Mouse (Mus musculus) CH12.LX (cell line): ENCODE measurements around the gene Ogfod3. TPM values are rescaled to one million over a fixed set of nuclear protein-coding genes. Genes with fewer than 3 reads are reported as not detected.

Source experiments
- DNase-seq: peaks from one replicate; pipeline ENCODE4 v3.0.0-alpha.2; 2013; ENCODE audit errors: extremely low read depth
- H3K27ac ChIP-seq: 2 replicates; pipeline ENCODE4 v1.5.1; 2012; ENCODE audit warnings: low read depth, mild to moderate bottlenecking, control low read depth, moderate library complexity; ENCODE audit not compliant: insufficient read depth
- H3K27me3 ChIP-seq: replicated peaks from 2 replicates; pipeline ENCODE3; 2012; ENCODE audit warnings: inconsistent platforms
- H3K36me3 ChIP-seq, 2 experiments: replicated peaks in 1 of 2; 2 replicates each; pipeline versions ENCODE3 to v1.6.1; 2012; ENCODE audit warnings: inconsistent platforms in 1 of 2, low read length in 1 of 2, mild to moderate bottlenecking in 1 of 2, mixed read lengths in 1 of 2, moderate library complexity in 1 of 2; ENCODE audit not compliant: control insufficient read depth in 1 of 2, insufficient read depth in 1 of 2
- H3K4me1 ChIP-seq, 2 experiments: 2 replicates each; pipeline ENCODE4 v1.6.1; 2012; ENCODE audit warnings: inconsistent platforms in 1 of 2, moderate library complexity in 1 of 2; ENCODE audit not compliant: insufficient read depth in 2 of 2, control insufficient read depth in 1 of 2
- H3K4me2 ChIP-seq: 2 replicates; pipeline ENCODE4 v1.6.1; 2012; ENCODE audit warnings: low read depth, mild to moderate bottlenecking, control low read depth; ENCODE audit not compliant: poor library complexity, insufficient read depth, severe bottlenecking
- H3K4me3 ChIP-seq, 3 experiments: fragments of 150-350 bp in 1 of 3; sonication (generic) in 1 of 3; replicated peaks in 1 of 3; 2 replicates each; pipeline versions ENCODE3 to v1.5.1; 2011 to 2012; ENCODE audit warnings: low read depth in 2 of 3, low read length in 2 of 3, mild to moderate bottlenecking in 2 of 3, moderate library complexity in 2 of 3, control low read depth in 1 of 3, improper control_type of control experiment in 1 of 3, inconsistent platforms in 1 of 3, mixed read lengths in 1 of 3; ENCODE audit not compliant: poor library complexity in 1 of 3
- H3K79me2 ChIP-seq: replicated peaks from 2 replicates; pipeline ENCODE4 v1.6.1; 2012; ENCODE audit warnings: mild to moderate bottlenecking, moderate library complexity; ENCODE audit not compliant: control insufficient read depth, poor library complexity, insufficient read depth, severe bottlenecking; ENCODE audit errors: extremely low read depth
- H3K9ac ChIP-seq: 2 replicates; pipeline ENCODE4 v1.6.1; 2012; ENCODE audit warnings: low read depth, mild to moderate bottlenecking, control low read depth, moderate library complexity; ENCODE audit not compliant: insufficient read depth
- H3K9me3 ChIP-seq: replicated peaks from 2 replicates; pipeline ENCODE3; 2012; ENCODE audit warnings: low read length, inconsistent platforms, mixed read lengths
- BHLHE40 ChIP-seq: IDR thresholded peaks from 2 replicates; pipeline ENCODE4 v1.6.1; 2011; ENCODE audit warnings: mild to moderate bottlenecking, low read depth, low read length, improper control_type of control experiment
- CTCF ChIP-seq, 2 experiments: IDR thresholded peaks in 1 of 2; conservative IDR thresholded peaks in 1 of 2; 2 replicates each; pipeline ENCODE4 v1.5.1; 2011 to 2012; ENCODE audit warnings: low read depth in 2 of 2, low read length in 2 of 2, improper control_type of control experiment in 1 of 2, inconsistent platforms in 1 of 2, mild to moderate bottlenecking in 1 of 2, moderate library complexity in 1 of 2
- ELF1 ChIP-seq: IDR thresholded peaks from 2 replicates; pipeline ENCODE4 v1.6.1; 2014; ENCODE audit warnings: low read depth, mild to moderate bottlenecking, inconsistent platforms, low read length, improper control_type of control experiment
- ETS1 ChIP-seq: conservative IDR thresholded peaks from 2 replicates; pipeline ENCODE4 v1.6.1; 2012; ENCODE audit warnings: low read depth, mild to moderate bottlenecking, inconsistent platforms, low read length, improper control_type of control experiment, moderate library complexity
- MEF2A ChIP-seq: IDR thresholded peaks from 2 replicates; pipeline ENCODE4 v1.6.1; 2014; ENCODE audit warnings: low read depth, mild to moderate bottlenecking, inconsistent platforms, low read length, improper control_type of control experiment, borderline replicate concordance
- RAD21 ChIP-seq: IDR thresholded peaks from 2 replicates; pipeline ENCODE4 v1.6.1; 2011; ENCODE audit warnings: low read depth, mild to moderate bottlenecking, low read length, improper control_type of control experiment, moderate library complexity
- SMC3 ChIP-seq: IDR thresholded peaks from 2 replicates; pipeline ENCODE4 v1.6.1; 2011; ENCODE audit warnings: low read depth, low read length, improper control_type of control experiment
- ZC3H11A ChIP-seq: IDR thresholded peaks from 2 replicates; pipeline ENCODE4 v1.6.1; 2012; ENCODE audit warnings: low read depth, mild to moderate bottlenecking, inconsistent platforms, low read length, improper control_type of control experiment
- ZNF384 ChIP-seq: IDR thresholded peaks from 2 replicates; pipeline ENCODE4 v1.6.1; 2012; ENCODE audit warnings: low read depth, low read length, improper control_type of control experiment, inconsistent platforms
- dilution Hi-C: fragments of 300-500 bp; cut with MboI; formaldehyde crosslinking; loops from 2 replicates; pipeline ENCODE4 v1.14.3; 2020; ENCODE audit warnings: low sequenced_read_pairs; ENCODE audit not compliant: extremely low pct_unique_long_range_greater_than_20kb, extremely low pct_ligation_motif_present
- in situ Hi-C: fragments of 300-500 bp; cut with MboI; formaldehyde crosslinking; loops from 3 replicates; pipeline ENCODE4 v1.14.3; 2019; ENCODE audit warnings: low sequenced_read_pairs, low pct_ligation_motif_present, low pct_unique_long_range_greater_than_20kb, mixed read lengths
- polyA plus RNA-seq: library from polyadenylated mRNA; unstranded; fragments of >175 nt; gene quantifications from 2 replicates; pipeline ENCODE4 v1.2.1, GENCODE M21; 2012; ENCODE audit warnings: low read depth; ENCODE audit not compliant: insufficient read length
- total RNA-seq, 2 experiments: library from RNA; depleted of rRNA; stranded (reverse); fragments of 300-350 nt in 1 of 2; fragments of >200 nt in 1 of 2; gene quantifications; 2 replicates each; pipeline ENCODE4 v1.2.3; 2012 to 2014

The Ogfod3 gene
- total and polyA plus RNA-seq, 3 experiments: 13.7 to 18.4 (median 16.4) TPM

- dilution Hi-C loops: no loop called here
- Histone ChIP-seq H3K27ac (no peak overlapping the region), H3K4me2 (no peak overlapping the region), H3K36me3 (no peaks in the 10 kb centered on the region), H3K9me3 (peaks cover 3% of the 10 kb centered on the region), H3K4me3 (no peak overlapping the region), H3K27me3 (peaks cover 2% of the 10 kb centered on the region), H3K9ac (no peak overlapping the region), H3K79me2 (no peaks in the 10 kb centered on the region), H3K4me1 (no peaks in the 10 kb centered on the region)
- peak; percentile 31 for DNase-seq
- in situ Hi-C loops: no loop called here
- TF ChIP-seq RAD21 (peak; percentile 41), SMC3 (peak; percentile 51), CTCF (conservative IDR thresholded peaks at IDR 0.05 in 1 of 2, IDR thresholded peaks at IDR 0.05 in 1 of 2; ENCODE audit: low read depth in 2 of 2, low read length in 2 of 2) (peak in 1 of 2 experiments; percentile 69; a peak in 2 of 4 replicates), ELF1 (no peak)
Observed at GRCm38 (mm10) chr11:121148193-121148592, 56.3 kb downstream of the Ogfod3 start.

DNA sequence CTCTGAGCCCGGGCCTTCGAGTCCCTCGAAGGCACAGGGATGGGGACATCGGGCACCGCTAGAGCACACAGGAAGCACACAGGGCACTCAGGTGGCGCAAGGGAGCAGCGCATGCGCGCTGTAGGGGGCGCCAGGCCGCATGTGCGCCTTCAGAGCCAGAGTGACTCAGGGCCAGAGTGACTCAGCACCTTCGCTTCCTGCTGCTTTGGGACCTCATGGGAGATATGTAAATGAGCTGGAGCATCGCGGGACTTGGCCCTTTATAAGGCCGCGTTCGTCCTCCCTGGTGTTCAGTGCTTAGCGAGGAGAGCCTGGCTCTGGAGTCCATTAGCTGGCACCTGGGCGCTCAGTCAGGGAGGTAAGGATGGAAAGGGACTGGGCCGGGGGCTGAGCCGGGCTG, 58.6 kb downstream of the Ogfod3 start, which contains the start of gene Tex19.1:
Tex19.1 (plus strand) TSS at position 279 of the 400 bp plus-strand sequence.
- Histone ChIP-seq H3K27me3 (peaks cover 2% of the 10 kb centered on the region), H3K4me3 (no peak within 1 kb of the TSS), H3K27ac (no peak within 1 kb of the TSS), H3K9me3 (peaks cover 3% of the 10 kb centered on the region), H3K9ac (no peak within 1 kb of the TSS), H3K4me1 (no peaks in the 10 kb centered on the region)
- dilution Hi-C loops: no loop called here
- no peak for TF ChIP-seq ZC3H11A
- peak in 1 of 2 experiments; percentile 28; a peak in 1 of 4 replicates for TF ChIP-seq CTCF (conservative IDR thresholded peaks at IDR 0.05 in 1 of 2, IDR thresholded peaks at IDR 0.05 in 1 of 2; ENCODE audit: low read depth in 2 of 2, low read length in 2 of 2)
- TF ChIP-seq ZNF384: no peak
- no peak for TF ChIP-seq ETS1
- TF ChIP-seq, all 38 proteins: peak for 1
- no peaks in the 10 kb centered on the region for H3K79me2 ChIP-seq
- DNase-seq: peak; percentile 45
- in situ Hi-C loops: no loop called here
- H3K36me3 ChIP-seq: no peaks in the 10 kb centered on the region
- no peak within 1 kb of the TSS for H3K4me2 ChIP-seq

GRCm38 (mm10) chr11:121143325-121144015, 61.0 kb downstream of the Ogfod3 start:
- Histone ChIP-seq H3K4me1 (no peaks in the 10 kb centered on the region), H3K36me3 (no peaks in the 10 kb centered on the region), H3K27me3 (peaks cover 2% of the 10 kb centered on the region), H3K79me2 (no peaks in the 10 kb centered on the region), H3K27ac (no peak overlapping the region), H3K9ac (no peak overlapping the region), H3K4me3 (no peak overlapping the region), H3K9me3 (peaks cover 3% of the 10 kb centered on the region), H3K4me2 (no peak overlapping the region)
- in situ Hi-C loops (no loop called here), dilution Hi-C loops (no loop called here)
- no peak for DNase-seq
- peak; percentile 57 for TF ChIP-seq BHLHE40
- no peak for TF ChIP-seq RAD21
- TF ChIP-seq MEF2A: no peak
